In the genomic region with DNA sequence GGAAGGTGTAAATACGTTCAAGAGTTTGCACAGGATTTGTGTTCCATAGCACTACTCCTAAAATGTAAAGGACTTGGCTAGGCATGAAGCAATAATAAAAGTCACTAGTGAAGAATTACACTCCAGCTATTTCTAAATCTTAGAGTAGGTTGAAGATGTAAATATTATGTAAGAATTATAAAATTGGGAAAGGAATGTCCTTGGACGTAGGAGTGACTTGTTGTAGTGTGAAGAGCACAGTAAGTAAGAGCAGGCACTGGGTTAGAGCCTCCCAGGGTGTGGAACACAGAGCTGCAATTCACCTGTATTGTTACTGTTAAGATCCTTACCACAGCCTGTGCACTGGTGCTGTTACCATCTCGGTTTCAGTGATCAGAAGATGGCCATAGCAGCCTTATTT, we compare ENCODE assay signal across 15 mouse cellular contexts.
"Had no signal": no experiment of that assay in that cellular context is flagged by ENCODE, and none has a peak within 500 bp of the region (broad histone marks: within the 10 kb centered on the region; RNA-seq: fewer than 3 reads in every experiment).

No protein-coding gene starts in this region.

- DNase-seq: retina, postnatal 1 day; right cerebral cortex, adult 18-20 months; right cerebral cortex, postnatal 14 days; right cerebral cortex, postnatal 25 days; right cerebral cortex, postnatal 4 days; spleen, adult 18-20 months; thymus, adult 18-20 months; thymus, adult 2 months; thymus, postnatal 14 days; thymus, postnatal 25 days; thymus, postnatal 36 days; thymus, postnatal 4 days had no signal

- H3K9me3 ChIP-seq: neural tube, embryonic 15.5 days; stomach, embryonic 15.5 days had no signal

- H3K4me3 ChIP-seq: neural tube, embryonic 15.5 days; stomach, embryonic 15.5 days had no signal

- H3K27me3 ChIP-seq: neural tube, embryonic 15.5 days; stomach, embryonic 15.5 days had no signal

- H3K9ac ChIP-seq: neural tube, embryonic 15.5 days; stomach, embryonic 15.5 days had no signal

- H3K4me1 ChIP-seq: neural tube, embryonic 15.5 days; stomach, embryonic 15.5 days had no signal

- H3K27ac ChIP-seq: neural tube, embryonic 15.5 days; stomach, embryonic 15.5 days; stomach, postnatal 0 days had no signal

- H3K4me2 ChIP-seq: neural tube, embryonic 15.5 days; stomach, embryonic 15.5 days had no signal

- H3K36me3 ChIP-seq: neural tube, embryonic 15.5 days; stomach, embryonic 15.5 days had no signal
